Mouse (Mus musculus) lung, adult 18-20 months (tissue): ENCODE data around the gene Ptprh.

Experiments used
- DNase-seq, 2 experiments: peaks; one replicate each; pipeline ENCODE4 v3.0.0; 2022; ENCODE audit warnings: mixed read lengths in 2 of 2

The Ptprh gene

DNA sequence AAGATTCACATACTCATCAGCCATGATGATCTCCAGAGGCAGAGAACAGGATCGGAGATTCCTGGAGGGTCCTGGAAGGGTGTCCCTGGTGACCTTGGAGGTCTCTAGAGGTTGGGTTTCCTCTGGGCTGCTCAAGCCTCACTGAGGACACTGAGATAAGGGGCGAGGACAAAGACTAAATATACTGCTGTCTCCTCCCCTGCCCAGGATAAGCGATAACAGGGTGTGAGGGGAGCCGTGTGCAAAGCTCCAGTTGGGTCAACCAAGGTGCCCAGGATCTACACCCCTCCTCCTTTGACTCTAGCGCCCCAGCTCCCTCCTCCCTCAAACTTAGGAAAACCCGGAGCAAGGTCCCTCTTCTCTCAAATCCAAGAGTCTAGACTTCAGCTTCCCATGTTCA lies 81.5 kb downstream of the Ptprh start:
- no peak for DNase-seq

DNA sequence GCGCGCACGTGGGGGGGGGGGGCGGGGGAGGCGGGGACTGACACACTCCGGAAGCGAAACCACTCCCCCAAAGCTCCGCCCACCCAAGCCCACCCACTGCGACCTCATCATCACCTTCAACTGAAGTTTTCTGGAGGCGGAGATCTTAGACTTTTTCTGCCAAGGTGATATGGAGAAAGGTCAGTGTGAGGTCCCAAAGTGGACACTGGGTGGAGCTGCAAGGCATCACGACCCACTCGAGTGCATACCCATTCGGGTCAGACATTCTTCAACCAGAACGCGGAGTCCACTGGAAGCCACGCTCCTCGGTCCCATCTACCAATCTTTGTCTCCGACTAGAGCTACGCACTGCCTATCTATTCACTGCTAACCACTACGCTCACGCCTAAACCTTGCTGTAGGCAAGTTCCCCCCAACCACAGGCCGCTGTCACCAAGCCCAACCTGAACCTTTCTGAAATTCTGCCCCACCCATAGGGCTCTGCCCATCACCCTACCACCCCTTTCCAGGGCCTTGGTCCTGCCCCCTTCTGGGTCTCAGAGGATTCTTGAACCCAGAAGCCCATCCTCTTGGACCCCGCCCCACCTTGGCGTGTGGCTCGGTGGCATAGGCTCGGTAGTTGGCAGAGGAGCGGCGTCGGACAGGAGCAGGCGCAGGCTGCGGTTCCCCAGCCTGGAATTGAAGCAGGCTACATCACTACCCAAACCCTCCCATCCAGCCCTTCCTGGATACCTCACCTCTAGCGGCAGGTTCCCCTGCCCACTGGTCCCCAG lies 82.4 kb downstream of the Ptprh start:
- no peak for DNase-seq

DNA sequence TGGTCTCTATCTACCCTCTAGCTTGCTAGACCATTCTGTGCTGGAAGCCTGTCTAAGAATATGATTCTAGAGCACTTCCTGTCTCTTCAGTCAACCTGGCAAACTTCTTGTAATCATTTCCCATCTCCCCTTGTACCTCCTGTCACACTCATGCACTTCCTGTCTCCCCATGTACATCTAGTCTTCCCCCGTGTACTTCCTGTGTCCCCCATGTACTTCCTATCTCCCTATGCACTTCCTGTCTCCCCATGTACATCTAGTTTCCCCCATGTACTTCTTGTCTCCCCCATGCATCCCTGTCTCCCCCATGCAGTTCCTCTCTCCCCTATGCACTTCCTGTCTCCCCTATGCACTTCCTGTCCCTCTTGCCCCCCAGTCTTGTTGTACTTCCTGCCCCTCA lies 85.4 kb downstream of the Ptprh start:
- no peak for DNase-seq

DNA sequence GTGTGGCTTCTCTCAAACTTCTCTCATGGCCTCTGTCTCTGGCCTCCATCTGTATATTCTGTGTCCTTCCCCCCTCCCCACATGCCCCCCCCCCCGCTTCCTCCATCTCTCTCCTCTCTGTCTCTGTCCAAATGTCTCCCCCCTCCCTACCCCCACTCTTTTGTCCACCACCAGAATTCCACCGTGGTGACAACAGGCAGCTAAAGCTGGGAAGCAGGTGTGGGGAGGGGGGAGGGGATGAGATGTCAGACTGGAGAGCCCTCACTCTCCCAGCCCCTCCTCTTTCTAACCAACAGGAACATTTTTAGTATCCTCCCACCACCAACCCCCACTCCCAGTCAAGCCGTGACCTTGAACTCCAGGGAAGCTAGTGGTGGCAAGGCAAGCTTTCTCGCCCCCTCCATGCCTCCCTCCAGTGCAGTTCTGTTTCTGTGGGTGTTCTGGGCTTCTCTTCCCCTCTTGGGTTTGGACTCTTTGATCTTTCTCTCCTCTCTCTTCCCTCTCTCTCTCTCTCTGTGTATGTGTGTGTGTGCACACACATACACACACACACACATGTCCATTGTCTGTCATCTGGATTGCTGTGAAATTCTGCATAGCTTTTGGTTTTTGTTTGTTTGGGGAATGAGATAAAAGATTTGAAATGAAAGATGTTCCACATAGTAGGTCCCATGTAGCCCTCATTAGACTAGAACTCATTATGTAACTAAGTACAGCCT lies 87.3 kb downstream of the Ptprh start, which contains the start of gene Tnnt1:
Tnnt1 (minus strand) TSS at position 51 of the 719 bp plus-strand sequence.
- no peak for DNase-seq

DNA sequence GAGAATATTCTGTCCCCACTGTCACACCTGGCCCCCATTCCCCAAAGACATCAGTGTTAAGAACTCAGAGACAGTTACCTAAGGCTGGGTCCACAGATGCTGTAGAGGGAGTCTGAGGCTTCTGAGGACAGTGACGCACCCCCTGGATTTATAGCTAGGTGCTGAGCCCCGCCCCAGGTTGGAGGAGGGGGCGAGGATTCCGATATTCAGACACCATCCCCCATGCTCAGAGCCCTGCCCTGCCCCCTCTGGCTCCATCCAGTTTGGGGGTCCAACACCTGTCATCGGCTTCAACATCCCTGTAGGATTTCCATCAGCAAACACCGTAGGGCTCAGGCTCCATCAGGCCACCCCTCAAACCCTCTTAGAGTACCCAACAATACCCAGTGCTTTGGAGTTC lies 88.0 kb downstream of the Ptprh start:
- no peak for DNase-seq

DNA sequence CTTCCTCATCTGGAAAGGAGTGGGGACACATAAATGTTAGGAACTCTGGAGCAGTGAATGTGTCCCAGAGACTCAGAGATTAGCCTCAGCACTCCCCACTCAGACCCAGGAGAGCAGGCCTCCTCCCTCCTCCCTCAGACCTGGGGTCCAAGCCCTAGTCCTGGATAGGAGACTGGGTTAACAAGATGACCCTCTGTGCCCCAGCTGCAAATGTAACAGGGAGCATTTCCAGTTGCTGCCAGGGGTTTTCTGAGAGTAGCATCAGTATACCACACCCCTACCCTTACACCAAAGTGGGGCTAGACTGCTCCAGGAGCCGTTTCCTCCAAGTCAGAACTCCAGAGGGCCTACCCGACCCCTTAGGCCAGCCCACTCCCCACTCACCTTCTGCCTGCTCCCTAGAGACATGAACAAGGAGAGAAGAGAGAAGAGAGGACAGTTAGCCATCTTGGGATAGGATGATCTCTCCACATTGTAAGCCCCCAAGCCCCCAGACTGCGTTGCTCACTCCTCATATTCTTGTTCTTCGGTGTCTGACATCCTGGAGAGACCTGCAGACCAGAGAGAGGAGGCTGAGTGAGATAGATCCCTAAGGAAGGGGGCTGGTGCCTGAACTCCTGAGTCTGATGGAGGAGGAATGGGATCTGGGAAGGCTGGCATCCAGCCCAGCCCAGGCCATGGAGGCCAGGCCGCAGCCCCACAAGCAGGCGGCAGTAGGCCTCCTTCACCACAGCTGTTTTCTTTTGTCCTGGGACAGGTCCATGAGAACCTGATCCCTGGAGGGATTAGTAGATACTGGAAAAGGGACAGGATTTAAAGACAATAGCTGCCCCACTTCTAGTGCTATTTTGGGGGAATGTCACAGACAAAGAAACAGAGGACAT lies 89.8 kb downstream of the Ptprh start:
- DNase-seq: no peak

DNA sequence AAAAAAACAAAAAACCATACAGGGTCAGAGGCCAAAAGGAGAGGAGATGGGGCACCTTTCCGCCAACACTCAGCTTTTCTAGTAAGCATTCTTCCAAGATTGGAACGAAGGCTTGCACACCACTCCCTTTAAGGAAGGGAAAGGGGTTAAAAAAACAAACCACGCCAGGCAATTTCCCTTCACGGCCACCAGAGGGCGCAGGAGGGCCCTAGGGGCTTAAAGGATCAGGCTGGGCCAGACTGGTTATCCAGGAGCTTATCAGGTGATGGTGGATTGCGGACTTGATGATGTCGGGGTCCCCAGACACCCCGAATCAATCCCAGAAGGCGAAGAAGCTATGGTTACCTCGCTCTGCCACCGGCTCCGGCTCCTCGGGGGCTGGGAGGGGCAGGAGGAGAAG lies 90.6 kb downstream of the Ptprh start:
- peak in 1 of 2 experiments; percentile 39 for DNase-seq

DNA sequence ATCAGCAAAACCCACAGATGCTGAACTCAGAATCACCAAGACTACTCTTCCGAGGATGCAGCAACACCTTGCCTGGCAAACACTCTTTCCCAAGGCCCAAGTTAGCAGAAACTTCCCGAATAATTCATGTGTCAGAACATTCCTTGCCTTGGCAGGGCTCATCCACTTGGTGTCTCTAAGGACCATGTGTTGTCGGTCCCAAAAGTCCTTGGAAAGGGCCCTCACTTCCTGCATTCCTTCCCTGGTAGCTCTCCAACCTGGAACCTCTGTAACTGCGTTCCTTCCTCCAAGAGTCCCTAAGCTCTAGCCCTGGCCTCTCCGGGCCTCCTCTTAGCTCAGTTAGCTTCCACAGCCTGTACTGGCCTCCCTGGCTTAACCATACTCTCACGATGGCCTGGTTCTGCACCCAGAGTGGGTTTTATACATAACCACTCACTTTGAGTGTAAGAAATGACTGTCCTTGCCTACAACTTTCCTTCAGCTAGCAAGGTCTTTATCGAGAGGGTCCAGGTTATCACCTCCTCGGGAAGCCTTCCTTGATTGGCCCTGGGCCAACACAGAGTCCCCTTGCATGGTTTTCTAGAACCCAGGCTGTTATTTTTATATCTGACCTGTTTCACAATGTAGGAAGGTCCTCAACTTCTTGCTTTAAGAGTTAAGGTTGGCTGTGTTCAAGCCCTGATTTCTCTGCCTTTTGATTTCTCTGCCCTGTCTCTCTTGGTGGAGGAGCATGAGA lies 92.2 kb downstream of the Ptprh start:
- DNase-seq: peak in 1 of 2 experiments; percentile 41

DNA sequence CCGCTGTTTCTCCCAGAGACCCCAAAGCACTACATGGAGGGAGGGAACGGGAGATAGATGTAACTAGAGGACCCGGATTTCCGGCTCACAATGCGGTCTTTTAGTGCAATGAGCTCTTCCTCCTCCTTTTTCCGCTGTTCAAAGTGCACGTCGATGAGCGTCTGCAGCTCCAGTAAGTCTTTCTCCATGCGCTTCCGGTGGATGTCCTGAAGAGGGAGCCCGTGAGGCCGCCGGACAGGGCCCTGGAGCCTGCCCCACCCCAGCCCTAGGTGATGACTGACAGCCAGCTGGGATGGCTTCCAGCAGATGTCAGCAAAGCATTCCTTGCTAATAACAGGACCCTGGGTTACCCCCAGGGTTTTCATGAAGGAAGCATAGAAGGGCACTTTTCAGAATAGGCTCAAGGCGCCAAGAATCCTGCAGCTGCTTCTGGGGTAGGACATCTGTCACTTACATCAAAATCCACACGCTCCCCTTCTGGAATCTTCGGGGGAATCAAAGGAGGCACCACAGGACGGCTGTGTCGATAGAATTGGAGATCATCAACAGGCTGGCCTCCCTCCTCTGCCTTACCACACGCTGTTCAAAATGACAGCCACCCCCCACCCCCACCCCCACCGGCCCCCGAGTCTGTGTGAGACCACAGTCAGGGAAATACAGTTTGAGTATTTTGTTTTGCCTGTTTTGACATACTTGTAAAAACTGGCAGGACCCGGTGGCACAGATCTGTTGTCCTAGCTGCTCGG lies 93.8 kb downstream of the Ptprh start:
- DNase-seq: peak; percentile 77 to 80

DNA sequence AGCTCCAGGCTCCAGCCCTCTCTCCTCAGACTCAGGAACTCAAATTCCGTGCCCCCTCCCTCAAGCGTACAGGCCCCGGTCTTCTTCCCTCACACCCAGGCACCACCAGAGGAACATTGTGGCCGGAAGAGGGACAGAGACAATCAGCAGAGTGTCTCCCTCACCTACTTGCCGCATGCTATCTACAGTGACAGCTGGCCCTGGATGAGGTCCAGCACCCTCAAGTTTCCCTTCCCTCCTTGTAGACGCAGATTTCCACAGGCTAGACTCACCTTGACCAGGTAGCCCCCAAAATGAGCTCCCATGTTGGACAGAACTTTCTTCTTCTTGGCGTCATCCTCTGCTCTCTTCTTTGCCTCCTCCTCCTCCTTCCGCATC lies 95.1 kb downstream of the Ptprh start:
- no peak for DNase-seq

DNA sequence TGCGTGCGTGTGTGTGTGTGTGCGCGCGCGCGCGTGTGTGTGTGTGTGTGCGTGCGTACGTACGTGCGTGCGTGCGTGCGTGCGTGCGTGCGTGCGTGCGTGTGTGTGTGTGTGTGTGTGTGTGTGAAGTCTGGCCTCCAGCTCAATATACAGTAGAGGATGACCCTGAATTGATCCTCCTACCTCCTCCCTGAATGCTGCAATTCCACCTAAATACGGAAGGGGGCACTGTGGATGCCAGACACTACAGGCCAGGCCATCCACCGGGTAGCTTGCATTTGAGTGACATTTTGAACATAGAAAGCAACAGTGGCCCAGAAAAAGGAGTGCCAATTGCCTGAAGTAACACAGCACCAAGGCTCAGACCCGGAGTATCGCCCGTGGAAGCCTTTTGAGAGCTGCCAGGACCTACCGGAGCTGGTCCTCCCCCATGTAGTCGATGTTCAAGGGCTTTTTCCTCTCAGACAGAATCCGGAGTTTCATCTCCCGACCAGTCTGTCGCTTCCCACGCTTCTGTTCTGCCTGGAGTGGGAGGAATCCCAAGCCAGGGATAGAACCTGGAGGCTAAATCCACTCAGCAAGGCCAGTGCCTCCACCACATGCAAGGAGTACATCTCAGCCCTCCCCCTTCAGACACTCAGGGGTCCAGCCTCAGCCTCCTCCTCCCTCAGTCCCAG lies 95.6 kb downstream of the Ptprh start:
- DNase-seq: no peak

DNA sequence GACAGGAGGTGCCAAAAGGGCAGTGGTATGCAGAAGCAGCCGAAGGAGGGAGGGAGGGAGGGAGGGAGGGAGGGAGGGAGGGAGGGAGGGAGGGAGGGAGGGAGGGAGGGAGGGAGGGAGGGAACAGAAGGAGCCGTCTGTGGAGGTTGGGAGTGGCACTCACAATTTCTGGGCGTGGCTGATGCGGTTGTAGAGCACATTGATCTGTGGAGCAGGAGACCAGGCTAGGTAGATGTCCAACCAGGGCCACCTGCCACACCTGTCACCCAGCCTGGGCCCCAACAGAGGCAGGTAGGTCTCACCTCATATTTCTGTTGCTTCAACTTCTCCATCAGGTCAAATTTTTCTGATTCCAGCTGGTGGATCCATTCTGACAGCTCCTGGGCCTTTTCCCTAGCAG lies 96.6 kb downstream of the Ptprh start:
- no peak for DNase-seq

DNA sequence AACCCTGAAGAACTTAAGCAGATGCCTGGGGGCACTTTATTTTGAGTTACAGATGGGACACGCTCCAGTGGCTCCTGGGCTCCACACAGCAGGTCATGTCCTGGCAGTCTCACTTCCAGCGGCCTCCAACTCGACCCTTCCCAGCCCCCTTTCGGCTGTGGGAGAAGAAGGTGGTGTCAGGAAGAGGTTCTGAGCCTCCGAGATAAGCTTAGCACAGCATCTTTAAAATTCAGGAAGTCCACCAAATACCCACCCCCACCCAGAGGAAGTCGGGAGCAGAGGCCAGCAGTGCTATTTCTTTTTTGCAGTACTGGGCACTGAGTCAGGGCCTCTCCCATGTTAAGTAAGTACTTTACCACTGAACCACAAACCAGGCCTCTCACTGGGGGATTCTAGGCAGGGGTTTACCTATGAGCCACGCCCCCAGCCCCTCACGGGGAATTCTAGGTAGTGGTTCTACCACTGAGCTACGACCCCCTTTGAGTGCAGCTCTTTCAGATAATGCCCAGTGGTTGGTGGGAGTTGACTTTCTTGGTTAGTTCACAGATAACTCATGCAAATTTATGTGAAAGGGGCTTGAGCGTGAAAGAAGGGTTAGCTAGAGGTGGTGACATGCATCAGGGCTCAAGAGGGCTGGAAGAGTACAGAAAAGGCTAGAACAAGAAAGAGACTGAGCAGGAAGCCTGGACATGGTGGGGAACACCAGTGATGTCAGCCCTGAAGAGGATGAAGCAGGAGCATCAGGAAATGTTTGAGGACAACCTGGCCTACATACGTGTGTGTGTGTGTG lies 99.0 kb downstream of the Ptprh start:
- no peak for DNase-seq

DNA sequence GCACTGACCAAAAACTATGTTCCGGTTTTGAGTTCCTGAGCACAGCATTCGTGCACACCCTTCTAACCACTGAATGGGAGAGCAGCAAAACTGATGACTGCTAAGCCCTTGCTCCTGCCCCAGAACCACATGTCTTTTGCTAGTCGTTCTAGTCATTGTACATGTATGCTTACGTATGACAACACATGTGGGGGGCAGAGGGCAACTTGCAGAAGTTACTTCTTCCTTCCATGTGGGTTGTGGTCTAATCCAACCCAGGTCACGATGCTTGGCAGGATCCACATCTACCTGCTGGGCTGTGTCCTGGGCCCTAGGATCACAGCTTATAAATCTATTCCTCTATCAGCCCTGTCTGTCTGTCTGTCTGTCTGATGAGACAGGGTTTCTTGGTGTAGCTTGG lies 100.0 kb downstream of the Ptprh start:
- no peak for DNase-seq

DNA sequence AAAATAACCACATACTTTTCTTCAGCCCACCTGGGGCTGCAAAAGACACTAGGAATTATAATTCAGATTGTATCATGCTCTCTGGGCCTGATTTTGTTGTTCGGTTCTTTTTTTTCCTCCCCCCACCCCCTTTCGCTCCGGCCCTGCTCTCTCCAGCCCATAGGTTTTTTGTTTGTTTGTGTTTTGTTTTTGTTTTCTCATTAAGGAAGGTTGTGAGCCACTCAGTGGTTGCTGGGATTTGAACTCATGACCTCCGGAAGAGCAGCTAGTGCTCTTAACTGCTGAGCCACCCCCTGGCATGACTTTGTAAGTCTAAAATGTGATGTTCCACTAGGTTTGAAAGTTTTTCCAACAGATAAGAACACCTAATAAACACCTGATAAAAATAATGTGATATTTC lies 100.7 kb downstream of the Ptprh start:
- no peak for DNase-seq

DNA sequence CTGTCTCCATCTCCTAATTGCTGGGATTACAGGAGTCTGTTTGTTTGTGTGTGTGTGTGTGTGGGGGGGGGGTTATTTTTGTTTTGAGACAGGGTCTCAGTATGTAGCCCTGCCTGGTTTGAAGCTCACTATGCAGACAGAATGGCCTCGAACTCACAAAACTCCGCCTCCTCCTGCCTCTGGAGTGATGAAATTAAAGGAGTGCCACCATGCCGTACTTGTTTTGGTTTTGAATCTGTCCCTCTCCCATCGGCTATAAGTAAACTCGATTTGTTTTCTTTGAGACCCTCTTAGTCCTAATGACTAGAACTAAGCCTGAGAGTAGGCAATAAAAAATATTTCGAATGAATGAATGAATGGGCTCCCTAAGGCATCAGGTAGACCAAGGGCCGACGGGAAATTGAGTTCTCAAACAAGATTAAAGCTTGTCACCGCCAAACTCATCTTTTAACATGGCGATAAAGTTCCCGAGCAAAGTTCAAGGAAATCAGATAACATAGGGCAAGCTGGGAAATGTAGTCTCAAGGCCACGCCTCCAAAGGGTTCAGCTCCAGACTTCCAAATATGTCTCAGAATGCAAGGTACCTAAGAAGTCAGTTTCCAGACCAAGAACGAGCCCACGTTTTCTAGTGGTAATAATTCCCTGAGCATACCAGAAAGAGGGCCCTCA lies 101.3 kb downstream of the Ptprh start:
- DNase-seq: peak; percentile 53 to 68

DNA sequence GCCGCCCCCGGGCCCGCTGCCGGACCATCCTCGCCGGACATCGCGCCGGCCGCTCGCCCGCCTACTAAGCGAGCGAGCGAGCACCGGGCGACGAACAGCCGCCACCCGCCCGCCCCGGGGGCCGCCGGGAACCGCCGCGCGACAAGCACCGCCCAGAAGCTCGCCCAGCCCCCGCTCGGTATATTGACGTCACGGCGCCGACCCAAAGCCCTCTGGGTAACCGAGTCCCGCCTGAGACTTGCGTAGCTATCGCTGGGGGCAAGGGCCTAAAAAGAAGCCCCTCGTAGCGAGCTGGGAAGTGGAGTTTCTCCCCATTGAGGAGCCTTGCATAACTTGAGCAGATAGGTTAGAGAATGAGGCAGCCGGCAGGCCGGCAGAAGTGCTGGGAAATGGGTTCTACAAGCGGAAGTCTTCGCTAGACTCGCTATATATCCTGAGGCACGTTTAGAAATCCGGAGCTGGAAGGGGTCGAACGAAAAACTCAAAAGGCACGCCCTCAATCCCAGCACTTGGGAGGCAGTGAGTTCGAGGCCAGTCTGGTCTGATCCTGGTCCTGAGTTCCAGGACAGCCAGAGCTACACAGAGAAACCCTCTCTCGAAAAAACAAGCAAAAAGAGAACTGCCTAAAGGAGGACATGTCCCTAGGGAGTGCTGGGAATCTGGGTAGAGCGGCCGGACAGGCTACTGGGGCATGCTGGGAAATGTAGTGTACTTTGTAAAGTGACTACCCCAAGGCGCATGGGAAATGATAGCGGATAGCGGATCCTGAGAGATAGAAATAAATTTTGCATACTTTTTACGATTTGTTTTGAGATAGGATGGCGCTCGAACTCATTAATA lies 102.1 kb downstream of the Ptprh start, which contains the start of gene Ppp1r12c:
Ppp1r12c (minus strand) TSS at position 123 of the 840 bp plus-strand sequence.
- DNase-seq: peak; percentile 95

DNA sequence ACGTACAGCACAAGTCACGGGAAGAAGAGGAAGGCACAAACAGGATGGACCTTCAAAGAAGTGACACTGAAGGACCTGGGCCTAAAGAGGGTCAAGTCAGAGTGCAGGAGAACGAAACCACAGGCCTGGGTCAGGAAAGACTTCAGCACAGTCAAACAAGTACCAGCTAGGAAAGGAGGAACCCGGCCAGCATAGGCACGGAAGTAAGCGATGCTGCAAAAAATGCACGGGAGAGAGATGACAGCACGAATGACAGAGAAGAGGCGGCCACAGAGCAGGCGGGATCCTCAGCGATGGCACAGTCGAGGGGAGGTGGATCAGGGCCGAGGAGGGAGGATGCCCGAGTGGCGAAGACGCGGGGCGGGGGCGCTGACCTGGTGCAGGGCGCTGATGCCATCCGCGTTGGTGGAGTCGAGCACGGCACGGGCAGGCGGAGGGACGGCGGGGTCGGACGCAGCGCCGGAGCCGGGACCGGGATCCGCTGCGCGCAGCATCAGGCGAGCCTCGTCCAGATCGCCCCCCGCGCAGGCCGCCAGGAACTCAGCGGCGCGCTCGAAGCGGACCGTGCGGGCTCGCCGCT lies 102.9 kb downstream of the Ptprh start:
- DNase-seq: peak; percentile 36 to 40
